Mouse (Mus musculus) bone marrow macrophage, adult 2 months (primary cell): ENCODE measurements around the gene Slc15a1. TPM values are rescaled to one million over a fixed set of nuclear protein-coding genes. Genes with fewer than 3 reads are reported as not detected.

ENCODE experiments used
- H3K27ac ChIP-seq: 2 replicates; pipeline ENCODE4 v1.5.1; 2012; ENCODE audit warnings: low read depth, low read length; ENCODE audit not compliant: insufficient read depth
- H3K4me1 ChIP-seq: 2 replicates; pipeline ENCODE4 v1.6.1; 2012; ENCODE audit warnings: low read length; ENCODE audit not compliant: control insufficient read depth, insufficient read depth
- H3K4me3 ChIP-seq: 2 replicates; pipeline ENCODE4 v1.5.1; 2012; ENCODE audit warnings: mild to moderate bottlenecking, low read length, moderate library complexity; ENCODE audit not compliant: insufficient read depth
- CTCF ChIP-seq: IDR thresholded peaks from 2 replicates; pipeline ENCODE4 v1.5.1; 2012; ENCODE audit warnings: low read depth, mild to moderate bottlenecking, low read length, moderate library complexity
- POLR2A ChIP-seq: IDR thresholded peaks from 2 replicates; pipeline ENCODE4 v1.6.1; 2012; ENCODE audit warnings: mild to moderate bottlenecking, low read depth, low read length, borderline replicate concordance
- polyA plus RNA-seq: library from polyadenylated mRNA; stranded (reverse); fragments of >200 nt; gene quantifications from 2 replicates; pipeline ENCODE4 v1.2.4, GENCODE M21; 2012; ENCODE audit not compliant: missing spikeins, insufficient read depth, insufficient read length

Gene Slc15a1
- polyA plus RNA-seq, result 0.52 TPM in 1 of 2 replicates, not detected in the other

GRCm38 (mm10) chr14:121504781-121505484 is at the start of gene Slc15a1:
Gene Slc15a1, minus strand, starts transcription at chr14:121505252.
- Histone ChIP-seq H3K27ac (no peak within 1 kb of the TSS), H3K4me1 (no peaks in the 10 kb centered on the region), H3K4me3 (no peak within 1 kb of the TSS)
- TF ChIP-seq POLR2A (no peak), CTCF (no peak)

GRCm38 (mm10) chr14:121553785-121554184 is 48.7 kb upstream of the Slc15a1 start:
- TF ChIP-seq POLR2A, result no peak
- no peak for TF ChIP-seq CTCF
- no peak overlapping the region for H3K27ac ChIP-seq

GRCm38 (mm10) chr14:121552586-121552985 is 47.5 kb upstream of the Slc15a1 start:
- H3K4me3 ChIP-seq, result no peak overlapping the region
- H3K27ac ChIP-seq, result no peak overlapping the region
- TF ChIP-seq POLR2A, result no peak
- TF ChIP-seq CTCF, result no peak
- no peaks in the 10 kb centered on the region for H3K4me1 ChIP-seq

More at GRCm38 (mm10) chr14:121553785-121554184, 48.7 kb upstream of the Slc15a1 start:
- Histone ChIP-seq H3K4me3 (no peak overlapping the region), H3K4me1 (no peaks in the 10 kb centered on the region)

- H3K4me3 ChIP-seq, result no peak overlapping the region
- no peaks in the 10 kb centered on the region; the same call in 1 of the 2 replicates for H3K4me1 ChIP-seq
- no peak overlapping the region for H3K27ac ChIP-seq
- TF ChIP-seq CTCF (no peak), POLR2A (no peak)
Measured at GRCm38 (mm10) chr14:121549834-121550233, 44.8 kb upstream of the Slc15a1 start.

GRCm38 (mm10) chr14:121547745-121548144 is 42.7 kb upstream of the Slc15a1 start:
- no peak overlapping the region for H3K4me3 ChIP-seq
- no peak overlapping the region for H3K27ac ChIP-seq
- no peak for TF ChIP-seq CTCF
- TF ChIP-seq POLR2A, result no peak
- H3K4me1 ChIP-seq, result no peaks in the 10 kb centered on the region; the same call in 1 of the 2 replicates

- TF ChIP-seq CTCF, result no peak
- TF ChIP-seq POLR2A, result no peak
- Histone ChIP-seq H3K4me1 (no peaks in the 10 kb centered on the region; the same call in 1 of the 2 replicates), H3K27ac (no peak overlapping the region), H3K4me3 (no peak overlapping the region)
Measured at GRCm38 (mm10) chr14:121546621-121547020, 41.6 kb upstream of the Slc15a1 start.

GRCm38 (mm10) chr14:121545551-121546331 is 40.7 kb upstream of the Slc15a1 start:
- TF ChIP-seq POLR2A, result no peak
- no peak for TF ChIP-seq CTCF
- Histone ChIP-seq H3K4me1 (no peaks in the 10 kb centered on the region; the same call in 1 of the 2 replicates), H3K4me3 (no peak overlapping the region), H3K27ac (no peak overlapping the region)

- Histone ChIP-seq H3K4me1 (no peaks in the 10 kb centered on the region; the same call in 1 of the 2 replicates), H3K4me3 (no peak overlapping the region), H3K27ac (no peak overlapping the region)
- TF ChIP-seq POLR2A (no peak), CTCF (no peak)
Measured at GRCm38 (mm10) chr14:121541262-121541661, 36.2 kb upstream of the Slc15a1 start.

- no peaks in the 10 kb centered on the region for H3K4me1 ChIP-seq
- no peak overlapping the region for H3K4me3 ChIP-seq
- TF ChIP-seq POLR2A (no peak), CTCF (no peak)
- no peak overlapping the region for H3K27ac ChIP-seq
Measured at GRCm38 (mm10) chr14:121534501-121534900, 29.4 kb upstream of the Slc15a1 start.

GRCm38 (mm10) chr14:121530853-121531252 is 25.8 kb upstream of the Slc15a1 start:
- no peak overlapping the region for H3K27ac ChIP-seq
- H3K4me3 ChIP-seq, result no peak overlapping the region
- TF ChIP-seq CTCF (no peak), POLR2A (no peak)
- H3K4me1 ChIP-seq, result peaks cover 2% of the 10 kb centered on the region
